Mouse (Mus musculus) left cerebral cortex, postnatal 14 days (tissue): ENCODE measurements around the gene Fry. TPM values are rescaled to one million over a fixed set of nuclear protein-coding genes. Genes with fewer than 3 reads are reported as not detected.

Experiments used
- DNase-seq, 2 experiments: peaks; one replicate each; pipeline ENCODE4 v3.0.0; 2021 to 2022; ENCODE audit warnings: low spot score in 2 of 2, mixed read lengths in 1 of 2
- intact Hi-C: fragments of 180-260 bp; cut with DNase I; formaldehyde crosslinking; loops from one replicate; pipeline ENCODE4 v1.15.1; 2025
- total RNA-seq, 2 experiments: library from RNA; stranded (reverse); gene quantifications; 2 replicates each; pipeline ENCODE4 v1.2.3; 2021

Gene Fry
- total RNA-seq, 2 experiments from 2014 or later = 189 to 195 TPM

- no peak for DNase-seq
- intact Hi-C loops = no loop called here
Observed at GRCm38 (mm10) chr5:150161193-150161592, 42.7 kb downstream of the Fry start.

GRCm38 (mm10) chr5:150161898-150162297 lies 43.5 kb downstream of the Fry start:
- intact Hi-C loops = no loop called here
- no peak for DNase-seq

GRCm38 (mm10) chr5:150164671-150165070 lies 46.2 kb downstream of the Fry start:
- intact Hi-C loops = no loop called here
- no peak for DNase-seq

- intact Hi-C loops = no loop called here
- DNase-seq = no peak
Observed at GRCm38 (mm10) chr5:150166811-150167210, 48.4 kb downstream of the Fry start.

DNA sequence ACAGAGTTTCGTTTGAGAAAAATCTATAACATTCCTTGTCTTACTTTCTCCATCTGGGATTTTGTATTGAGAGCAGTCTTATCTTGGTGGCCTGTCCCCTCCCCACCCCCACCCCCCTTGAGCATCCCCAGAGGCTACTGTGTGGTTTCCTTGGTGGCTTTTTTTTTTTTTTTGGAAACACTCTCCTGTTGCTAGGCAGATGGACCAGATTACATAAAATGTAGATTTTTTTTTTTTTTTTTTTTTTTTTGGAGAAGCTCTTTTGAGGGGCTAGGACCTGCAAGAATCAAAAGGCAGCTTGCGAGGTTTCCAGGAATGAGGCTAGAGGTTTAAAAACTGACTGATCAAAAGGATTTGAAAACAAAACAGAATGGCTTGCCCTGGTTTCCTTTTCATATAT lies 48.8 kb downstream of the Fry start:
- no peak for DNase-seq
- intact Hi-C loops = no loop called here

GRCm38 (mm10) chr5:150168712-150169111 lies 50.3 kb downstream of the Fry start:
- intact Hi-C loops = no loop called here
- peak; percentile 85 to 88 for DNase-seq

DNA sequence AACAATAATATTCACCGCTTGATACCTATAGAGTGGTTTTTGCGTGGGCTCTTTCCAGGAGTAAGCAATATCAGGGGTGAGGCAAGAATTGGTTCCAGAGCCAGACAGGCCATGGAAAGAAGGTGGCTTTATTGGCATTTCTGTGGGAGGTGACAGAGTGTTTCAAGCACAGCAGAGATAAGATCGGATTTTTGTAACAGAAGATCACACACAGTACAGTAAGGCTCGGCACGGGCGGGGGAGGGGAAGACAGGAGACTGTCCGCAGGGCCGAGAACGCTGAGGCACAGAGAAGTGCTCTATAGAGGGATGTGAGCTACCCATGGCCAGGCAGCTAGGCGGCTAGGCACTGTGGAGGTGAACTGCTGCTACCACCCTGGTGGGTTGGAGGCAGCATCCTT lies 53.1 kb downstream of the Fry start:
- DNase-seq = no peak
- intact Hi-C loops = loop anchor here (10.0 kb wide), 2 partner anchors 193 to 263 kb away; no protein-coding TSS in a partner anchor

- intact Hi-C loops = loop anchor here (10.0 kb wide), 2 partner anchors 191 to 261 kb away; no protein-coding TSS in a partner anchor
- no peak for DNase-seq
Observed at GRCm38 (mm10) chr5:150173869-150174268, 55.4 kb downstream of the Fry start.

DNA sequence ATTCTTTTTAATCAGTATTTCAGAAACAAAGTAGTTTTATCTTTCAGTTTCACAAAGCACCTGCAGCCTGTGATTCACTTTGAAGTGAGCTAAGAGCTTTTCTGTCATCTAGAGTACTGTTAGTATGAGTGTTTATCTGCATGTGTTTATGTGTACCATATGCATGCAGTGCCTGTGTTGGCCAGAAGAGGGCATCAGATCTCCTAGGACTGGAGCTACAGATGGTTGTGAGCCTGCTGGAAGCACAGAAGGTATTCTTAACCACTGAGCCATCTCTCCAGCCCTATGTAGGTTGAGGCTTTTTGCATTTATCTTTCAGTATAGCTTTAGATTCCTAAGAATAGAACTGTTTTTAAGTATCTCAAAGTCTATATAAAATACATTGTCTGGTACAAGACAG lies 56.5 kb downstream of the Fry start:
- intact Hi-C loops = loop anchor here (10.0 kb wide), 2 partner anchors 190 to 260 kb away; no protein-coding TSS in a partner anchor
- DNase-seq = no peak

GRCm38 (mm10) chr5:150176251-150177015 lies 58.0 kb downstream of the Fry start:
- no peak for DNase-seq
- intact Hi-C loops = loop anchor here (10.0 kb wide), 2 partner anchors 188 to 258 kb away; no protein-coding TSS in a partner anchor

DNA sequence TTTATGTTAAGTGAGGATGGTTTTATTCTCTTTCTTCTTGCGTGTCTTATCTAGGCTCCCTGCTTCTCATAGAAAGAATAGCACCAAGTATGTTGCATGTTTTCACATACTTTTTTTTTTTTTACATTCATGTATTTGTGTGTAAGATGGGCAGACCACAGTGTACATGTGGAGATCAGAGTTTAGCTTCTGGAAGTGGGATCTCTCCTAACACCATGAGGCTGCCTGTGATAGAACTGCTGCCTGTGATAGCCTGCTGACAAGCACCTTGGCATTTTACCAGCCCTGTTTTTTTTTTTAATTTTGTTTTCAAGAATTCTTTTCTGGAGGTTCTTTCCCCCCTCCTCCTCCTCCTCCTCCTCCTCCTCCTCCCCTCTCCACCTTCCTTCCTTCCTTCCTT lies 59.3 kb downstream of the Fry start:
- intact Hi-C loops = loop anchor here (10.0 kb wide), 2 partner anchors 187 to 257 kb away; no protein-coding TSS in a partner anchor
- no peak for DNase-seq

DNA sequence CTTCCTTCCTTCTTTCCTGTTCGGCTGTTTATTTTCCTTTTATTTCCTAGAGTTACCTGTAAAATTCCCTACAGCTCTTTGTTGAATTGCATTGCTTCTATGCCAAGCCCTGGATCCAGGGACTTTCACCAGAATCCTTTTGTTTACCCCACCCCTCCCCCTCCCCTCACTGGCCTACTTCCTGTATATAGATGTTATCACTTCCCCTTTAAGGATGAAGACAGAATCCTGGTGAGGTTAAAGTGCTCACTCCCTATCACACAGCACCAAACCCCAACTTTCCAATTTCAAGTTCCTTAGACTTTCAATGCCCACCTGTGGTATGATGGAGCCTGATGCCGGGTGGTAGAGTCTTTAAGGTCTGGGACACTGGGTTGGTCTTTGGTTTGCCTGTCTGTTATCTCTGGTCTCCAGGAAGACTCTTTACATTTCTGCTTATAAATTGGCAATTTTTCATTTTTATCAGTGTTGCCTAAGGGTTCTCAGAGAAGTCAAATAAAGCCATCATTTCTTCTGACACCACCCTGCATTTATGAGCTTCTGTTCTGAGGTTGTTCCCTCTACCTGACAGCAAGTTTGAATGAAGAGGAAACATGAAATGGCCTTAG lies 59.9 kb downstream of the Fry start:
- no peak for DNase-seq
- intact Hi-C loops = loop anchor here (10.0 kb wide), 2 partner anchors 187 to 257 kb away; no protein-coding TSS in a partner anchor

DNA sequence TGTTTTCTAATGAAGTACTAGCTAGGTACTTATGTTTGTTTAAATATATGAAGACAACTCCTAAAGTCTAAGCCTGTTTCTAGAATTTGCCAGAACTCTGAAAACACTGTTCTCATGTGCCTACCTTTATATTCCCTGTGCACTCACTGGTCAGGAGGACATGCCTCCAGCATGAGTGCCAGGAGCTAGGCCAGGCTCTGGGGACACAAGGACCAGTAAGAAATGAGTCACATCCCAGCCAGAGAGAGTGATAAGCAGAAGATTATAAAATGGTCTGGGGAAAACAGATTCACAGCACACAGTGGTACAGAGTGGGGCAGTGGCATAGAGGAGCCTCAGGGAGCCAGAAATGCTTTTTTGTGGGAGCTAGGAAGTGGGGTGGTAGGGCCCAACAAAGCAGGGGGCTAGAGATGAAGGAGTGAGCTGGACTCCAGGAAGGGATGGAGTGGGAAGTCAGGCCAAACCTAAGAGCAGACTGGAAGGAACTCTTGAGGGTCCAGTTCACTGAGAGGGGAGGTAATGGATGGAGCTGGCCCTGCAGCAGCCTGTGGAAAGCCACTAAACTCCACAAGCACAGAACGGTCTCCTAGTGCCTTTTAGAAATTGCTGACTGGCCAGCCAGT lies 62.7 kb downstream of the Fry start:
- no peak for DNase-seq
- intact Hi-C loops = no loop called here

- DNase-seq = no peak
- intact Hi-C loops = no loop called here
Observed at GRCm38 (mm10) chr5:150184959-150185358, 66.5 kb downstream of the Fry start.

- DNase-seq = no peak
- intact Hi-C loops = no loop called here
Observed at GRCm38 (mm10) chr5:150186121-150186520, 67.7 kb downstream of the Fry start.

DNA sequence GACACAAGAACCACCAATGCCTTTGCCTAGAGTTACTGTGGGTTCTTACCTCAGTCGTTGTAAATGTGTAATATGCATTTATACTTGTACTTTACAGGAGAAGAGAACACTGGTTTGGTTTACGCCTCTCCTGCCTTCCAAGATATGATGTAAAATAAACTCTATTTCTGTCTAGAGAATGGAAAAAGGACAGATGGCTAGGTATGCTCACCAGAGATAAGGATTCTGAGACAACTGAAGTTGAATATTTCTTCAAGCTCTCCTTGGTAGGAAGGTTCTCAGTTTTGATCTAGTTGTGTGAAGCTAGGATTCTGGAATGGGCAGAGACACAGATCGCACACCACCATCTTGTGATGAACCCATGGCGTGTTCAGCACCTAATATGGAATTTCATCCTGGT lies 68.2 kb downstream of the Fry start:
- no peak for DNase-seq
- intact Hi-C loops = no loop called here

DNA sequence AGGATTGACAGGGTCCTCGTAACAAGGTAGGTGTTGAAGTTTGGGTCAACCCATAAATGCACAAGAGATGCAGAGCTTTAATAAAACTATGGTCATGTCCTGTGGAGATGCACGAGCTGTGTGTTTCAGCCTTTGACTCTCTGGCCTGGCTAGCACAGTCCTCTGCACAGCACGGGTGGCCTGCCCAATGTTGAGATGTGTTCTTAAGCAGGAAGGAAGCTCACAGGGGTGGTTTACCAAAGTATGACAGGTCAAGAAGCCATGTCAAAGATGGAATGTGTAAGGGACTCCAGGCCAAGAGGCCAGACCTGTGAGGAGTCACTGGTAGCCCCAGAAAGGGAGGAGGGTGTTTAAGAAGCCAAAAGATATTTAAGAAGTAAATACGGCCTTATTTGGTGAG lies 69.6 kb downstream of the Fry start:
- DNase-seq = no peak
- intact Hi-C loops = no loop called here

DNA sequence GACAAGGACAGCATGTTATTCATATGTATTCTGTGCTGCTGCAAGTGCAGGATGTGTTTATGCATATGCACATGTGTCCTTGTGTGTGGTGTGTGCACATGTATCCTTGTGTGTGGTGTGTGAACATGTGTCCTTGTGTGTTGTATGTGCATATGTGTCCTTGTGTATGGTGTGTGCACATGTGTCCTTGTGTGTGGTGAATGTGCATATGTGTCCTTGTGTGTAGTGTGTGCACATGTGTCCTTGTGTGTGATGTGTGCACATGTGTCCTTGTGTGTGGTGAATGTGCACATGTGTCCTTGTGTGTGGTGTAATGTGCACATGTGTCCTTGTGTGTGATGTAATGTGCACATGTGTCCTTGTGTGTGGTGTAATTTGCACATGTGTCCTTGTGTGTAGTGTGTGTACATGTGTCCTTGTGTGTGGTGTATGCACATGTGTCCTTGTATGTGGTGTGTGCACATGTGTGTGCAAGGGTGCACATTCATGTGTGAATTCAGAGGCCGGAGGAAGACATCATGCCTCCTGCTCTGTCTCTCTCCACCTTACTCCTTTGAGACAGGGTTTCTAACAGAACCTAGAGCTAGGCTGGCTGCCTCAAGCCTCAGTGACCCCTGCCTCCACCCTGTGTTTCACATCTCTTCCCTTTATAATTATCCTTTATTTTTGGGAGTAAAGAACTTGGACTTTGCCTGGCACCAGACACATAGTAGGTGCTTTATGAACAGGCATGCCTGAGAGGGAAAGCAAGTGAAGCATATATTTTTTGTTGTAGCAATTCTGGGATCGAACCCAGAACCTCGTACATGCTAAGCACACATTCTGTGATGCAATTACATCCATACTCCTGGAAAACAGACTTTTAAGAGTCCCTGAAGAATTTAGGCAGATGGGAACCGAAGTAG lies 72.3 kb downstream of the Fry start:
- intact Hi-C loops = no loop called here
- no peak for DNase-seq

GRCm38 (mm10) chr5:150195514-150196210 lies 77.2 kb downstream of the Fry start:
- intact Hi-C loops = no loop called here
- DNase-seq = peak; percentile 79 to 81
